Mouse (Mus musculus) MEL (cell line): ENCODE data around the gene 1190005I06Rik. TPM values are rescaled to one million over a fixed set of nuclear protein-coding genes. Genes with fewer than 3 reads are reported as not detected.
A peak's percentile ranks its signal among the peaks of the same experiment; 100 is the strongest.

Experiments
- DNase-seq: peaks from one replicate; pipeline ENCODE4 v3.0.0; 2011; ENCODE audit warnings: low read depth, low spot score
- H3K27ac ChIP-seq: 2 replicates; pipeline ENCODE4 v1.5.1; 2012; ENCODE audit warnings: low read depth, mild to moderate bottlenecking, control low read depth, low read length, moderate library complexity; ENCODE audit not compliant: control insufficient read depth
- H3K27me3 ChIP-seq, 2 experiments: fragments of 150-350 bp in 1 of 2; sonication (generic) in 1 of 2; 2 replicates each; pipeline ENCODE4 v1.6.1; 2012; ENCODE audit warnings: low read length in 2 of 2, mild to moderate bottlenecking in 2 of 2, improper control_type of control experiment in 1 of 2, moderate library complexity in 1 of 2; ENCODE audit not compliant: insufficient read depth in 2 of 2, control insufficient read depth in 1 of 2
- H3K36me3 ChIP-seq, 2 experiments: 2 replicates each; pipeline ENCODE4 v1.6.1; 2012 to 2014; ENCODE audit warnings: low read length in 2 of 2, improper control_type of control experiment in 1 of 2, inconsistent platforms in 1 of 2, mild to moderate bottlenecking in 1 of 2; ENCODE audit not compliant: insufficient read depth in 2 of 2, control insufficient read depth in 1 of 2
- H3K4me1 ChIP-seq, 2 experiments: fragments of 150-350 bp in 1 of 2; sonication (generic) in 1 of 2; 2 replicates each; pipeline ENCODE4 v1.6.1; 2012; ENCODE audit warnings: low read length in 2 of 2, improper control_type of control experiment in 1 of 2, mild to moderate bottlenecking in 1 of 2; ENCODE audit not compliant: insufficient read depth in 2 of 2, control insufficient read depth in 1 of 2
- H3K4me3 ChIP-seq, 2 experiments: fragments of 150-350 bp in 1 of 2; sonication (generic) in 1 of 2; 2 replicates each; pipeline ENCODE4 v1.5.1; 2012; ENCODE audit warnings: low read depth in 2 of 2, low read length in 2 of 2, mild to moderate bottlenecking in 2 of 2, moderate library complexity in 2 of 2, control low read depth in 1 of 2, improper control_type of control experiment in 1 of 2; ENCODE audit not compliant: control insufficient read depth in 1 of 2, insufficient read depth in 1 of 2
- H3K79me2 ChIP-seq: 2 replicates; pipeline ENCODE4 v1.6.1; 2012; ENCODE audit warnings: mild to moderate bottlenecking, low read length, moderate library complexity; ENCODE audit not compliant: control insufficient read depth, poor library complexity, insufficient read depth
- H3K9ac ChIP-seq: 2 replicates; pipeline ENCODE4 v1.6.1; 2012; ENCODE audit warnings: low read depth, mild to moderate bottlenecking, control low read depth, low read length, moderate library complexity; ENCODE audit not compliant: control insufficient read depth, poor library complexity, severe bottlenecking
- H3K9me3 ChIP-seq: fragments of 150-350 bp; sonication (generic); replicated peaks from 2 replicates; pipeline ENCODE4 v1.6.1; 2012; ENCODE audit warnings: mild to moderate bottlenecking, low read length, improper control_type of control experiment, moderate library complexity; ENCODE audit not compliant: insufficient read depth
- CTCF ChIP-seq, 3 experiments: IDR thresholded peaks in 2 of 3; conservative IDR thresholded peaks in 1 of 3; 2 replicates each; pipeline ENCODE4 v1.5.1; 2011 to 2012; ENCODE audit warnings: low read length in 3 of 3, low read depth in 2 of 3, mild to moderate bottlenecking in 2 of 3, improper control_type of control experiment in 1 of 3, inconsistent platforms in 1 of 3, mixed read lengths in 1 of 3, moderate library complexity in 1 of 3; ENCODE audit not compliant: control insufficient read depth in 1 of 3, insufficient read depth in 1 of 3, poor library complexity in 1 of 3, severe bottlenecking in 1 of 3
- ELF1 ChIP-seq: IDR thresholded peaks from 2 replicates; pipeline ENCODE4 v1.6.1; 2014; ENCODE audit warnings: low read depth, mild to moderate bottlenecking, inconsistent platforms, low read length, improper control_type of control experiment, moderate library complexity
- GABPA ChIP-seq: IDR thresholded peaks from 2 replicates; pipeline ENCODE4 v1.6.1; 2012; ENCODE audit warnings: low read depth, mild to moderate bottlenecking, inconsistent platforms, low read length, improper control_type of control experiment, moderate library complexity
- KAT2A ChIP-seq: conservative IDR thresholded peaks from 2 replicates; pipeline ENCODE4 v1.6.1; 2012; ENCODE audit warnings: low read depth, low read length, improper control_type of control experiment, inconsistent platforms
- MYB ChIP-seq: IDR thresholded peaks from 2 replicates; pipeline ENCODE4 v1.6.1; 2011; ENCODE audit warnings: mild to moderate bottlenecking, low read depth, low read length, improper control_type of control experiment
- MYC ChIP-seq: IDR thresholded peaks from 2 replicates; pipeline ENCODE4 v1.6.1; 2011; ENCODE audit warnings: low read depth, mild to moderate bottlenecking, low read length, improper control_type of control experiment, moderate library complexity
- POLR2A ChIP-seq, 2 experiments: IDR thresholded peaks; 2 replicates each; pipeline ENCODE4 v1.6.1; 2011 to 2012; ENCODE audit warnings: low read length in 2 of 2, mild to moderate bottlenecking in 2 of 2, control low read depth in 1 of 2, improper control_type of control experiment in 1 of 2, low read depth in 1 of 2, moderate library complexity in 1 of 2; ENCODE audit not compliant: control insufficient read depth in 1 of 2, insufficient read depth in 1 of 2, poor library complexity in 1 of 2
- POLR2AphosphoS2 ChIP-seq: IDR thresholded peaks from 2 replicates; pipeline ENCODE4 v1.6.1; 2011; ENCODE audit warnings: low read length, improper control_type of control experiment
- POLR2AphosphoS5 ChIP-seq: IDR thresholded peaks from 2 replicates; pipeline ENCODE4 v1.6.1; 2012; ENCODE audit warnings: low read depth, borderline replicate concordance, mild to moderate bottlenecking, inconsistent platforms, low read length, moderate library complexity, mixed read lengths
- SMC3 ChIP-seq: IDR thresholded peaks from 2 replicates; pipeline ENCODE4 v1.6.1; 2011; ENCODE audit warnings: low read depth, low read length, improper control_type of control experiment
- TAL1 ChIP-seq: IDR thresholded peaks from 2 replicates; pipeline ENCODE4 v1.6.1; 2012; ENCODE audit warnings: mild to moderate bottlenecking, inconsistent platforms, low read length, moderate library complexity, mixed read lengths
- TBP ChIP-seq: IDR thresholded peaks from 2 replicates; pipeline ENCODE4 v1.8.0; 2011; ENCODE audit warnings: low read depth, low read length, improper control_type of control experiment
- UBTF ChIP-seq: IDR thresholded peaks from 2 replicates; pipeline ENCODE4 v1.6.1; 2012; ENCODE audit warnings: low read depth, mild to moderate bottlenecking, inconsistent platforms, low read length, improper control_type of control experiment, moderate library complexity, borderline replicate concordance; ENCODE audit not compliant: insufficient read depth
- ZC3H11A ChIP-seq: IDR thresholded peaks from 2 replicates; pipeline ENCODE4 v1.6.1; 2012; ENCODE audit warnings: low read depth, mild to moderate bottlenecking, inconsistent platforms, low read length, improper control_type of control experiment
- ZNF384 ChIP-seq: IDR thresholded peaks from 2 replicates; pipeline ENCODE4 v1.6.1; 2012; ENCODE audit warnings: low read depth, mild to moderate bottlenecking, inconsistent platforms, low read length, improper control_type of control experiment
- polyA plus RNA-seq, 2 experiments: library from polyadenylated mRNA; stranded (reverse) in 1 of 2; unstranded in 1 of 2; fragments of >175 nt in 1 of 2; fragments of >200 nt in 1 of 2; gene quantifications; 2 replicates each; pipeline versions ENCODE4 v1.2.1 to v1.2.4; 2012; ENCODE audit warnings: low replicate concordance in 2 of 2, low read depth in 1 of 2; ENCODE audit not compliant: insufficient read length in 2 of 2, insufficient read depth in 1 of 2, missing spikeins in 1 of 2
- total RNA-seq: library from RNA; depleted of rRNA; stranded (reverse); fragments of 300-350 nt; gene quantifications from 2 replicates; pipeline ENCODE4 v1.2.3, GENCODE M21; 2012

The 1190005I06Rik gene
- total and polyA plus RNA-seq, 3 experiments = 2.1 to 2.3 TPM; not detected in 1

DNA sequence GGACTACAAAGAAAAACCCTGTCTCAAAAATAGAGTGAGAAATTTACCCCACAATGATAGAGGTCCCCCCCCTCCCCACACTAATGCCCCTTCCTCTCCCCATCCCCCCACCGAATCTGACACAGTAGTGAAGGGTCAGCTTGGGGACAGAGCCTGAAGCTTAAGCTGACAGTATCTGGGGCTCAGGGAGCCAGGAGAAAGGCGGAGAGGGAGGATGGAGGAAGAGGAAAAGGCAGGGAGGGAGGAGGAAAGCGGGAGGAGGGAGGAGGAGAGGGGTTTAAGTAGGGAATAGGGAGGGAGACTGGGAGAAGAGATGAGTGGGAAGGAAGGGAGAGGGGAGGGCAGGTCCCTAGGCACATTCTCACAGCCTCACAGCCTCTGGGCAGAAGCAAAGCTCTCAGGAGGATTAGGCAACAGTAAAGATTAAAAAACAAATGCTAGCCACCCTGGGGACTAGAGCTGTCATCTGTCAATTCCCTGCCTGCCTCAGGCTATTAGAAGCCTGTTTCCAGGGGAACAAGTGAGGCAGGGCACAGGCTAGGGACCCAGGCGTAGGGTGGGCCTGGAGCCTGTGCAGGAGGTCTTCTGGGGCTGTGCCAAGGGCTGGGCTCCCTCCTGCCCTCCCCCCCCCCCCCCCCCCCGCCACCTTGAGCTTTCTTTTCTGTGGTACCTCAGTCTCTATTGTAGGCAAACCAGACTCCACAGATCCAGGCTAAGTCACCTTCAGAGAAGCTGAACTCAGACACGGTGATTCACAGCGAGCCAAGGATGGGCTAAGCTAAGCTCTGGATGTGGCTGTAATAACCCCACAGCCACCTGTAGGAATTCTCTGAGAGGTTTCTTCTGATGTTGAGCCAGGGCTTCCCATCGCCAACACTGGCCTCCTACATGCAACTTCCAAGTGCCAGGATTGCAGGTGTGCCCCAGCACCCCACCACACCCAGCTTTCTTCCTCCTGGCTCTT, 30.5 kb downstream of the 1190005I06Rik start:
- Histone ChIP-seq H3K4me1 (no peaks in the 10 kb centered on the region), H3K9ac (no peak overlapping the region), H3K27me3 (no peaks in the 10 kb centered on the region; a peak in 1 of 4 replicates), H3K27ac (no peak overlapping the region), H3K79me2 (no peaks in the 10 kb centered on the region), H3K9me3 (no peaks in the 10 kb centered on the region), H3K4me3 (no peak overlapping the region), H3K36me3 (no peaks in the 10 kb centered on the region; a peak in 1 of 4 replicates)
- TF ChIP-seq TBP (no peak), KAT2A (no peak), POLR2AphosphoS2 (no peak), POLR2A (IDR thresholded peaks at IDR 0.05; ENCODE audit: control insufficient read depth in 1 of 2, insufficient read depth in 1 of 2, low read depth in 1 of 2, low read length in 2 of 2, poor library complexity in 1 of 2) (no peak), TAL1 (no peak), GABPA (no peak), MYC (no peak), ZNF384 (no peak), ZC3H11A (no peak), POLR2AphosphoS5 (no peak)
- TF ChIP-seq, all 39 proteins: peak for 0
- no peak for DNase-seq

GRCm38 (mm10) chr8:120614491-120614890, 32.9 kb downstream of the 1190005I06Rik start:
- Histone ChIP-seq H3K9me3 (no peaks in the 10 kb centered on the region), H3K27ac (no peak overlapping the region), H3K27me3 (no peaks in the 10 kb centered on the region; a peak in 1 of 4 replicates), H3K9ac (no peak overlapping the region), H3K4me1 (no peaks in the 10 kb centered on the region), H3K36me3 (no peaks in the 10 kb centered on the region; a peak in 1 of 4 replicates), H3K79me2 (no peaks in the 10 kb centered on the region), H3K4me3 (no peak overlapping the region)
- no peak for DNase-seq
- TF ChIP-seq UBTF (no peak), MYB (no peak), CTCF (IDR thresholded peaks at IDR 0.05 in 2 of 3, conservative IDR thresholded peaks at IDR 0.05 in 1 of 3; ENCODE audit: control insufficient read depth in 1 of 3, insufficient read depth in 1 of 3, low read depth in 2 of 3, low read length in 3 of 3, poor library complexity in 1 of 3, severe bottlenecking in 1 of 3) (peak in 1 of 3 experiments; percentile 17; a peak in 1 of 6 replicates), ELF1 (no peak), SMC3 (peak; percentile 28; the same call in 1 of the 2 replicates)
